Mouse (Mus musculus) brain, embryonic 14.5 days (tissue): ENCODE measurements around the gene Scrg1.

Source experiments
- CTCF ChIP-seq: fragments of 200-500 bp; IDR thresholded peaks from 2 replicates; pipeline ENCODE4 v1.5.1; 2012; ENCODE audit warnings: inconsistent platforms, mild to moderate bottlenecking, moderate library complexity, borderline replicate concordance; ENCODE audit not compliant: insufficient read depth, insufficient read length; ENCODE audit errors: extremely low read depth
- POLR2A ChIP-seq: fragments of 200-500 bp; IDR thresholded peaks from 2 replicates; pipeline ENCODE4 v1.6.1; 2012; ENCODE audit warnings: mild to moderate bottlenecking, inconsistent platforms, borderline replicate concordance; ENCODE audit not compliant: poor library complexity, insufficient read depth, insufficient read length, severe bottlenecking; ENCODE audit errors: extremely low read depth

- no peak for TF ChIP-seq CTCF
- TF ChIP-seq POLR2A = no peak
Measured at GRCm38 (mm10) chr8:57489896-57490295, 34.2 kb downstream of the Scrg1 start.
